Mouse (Mus musculus): Measurements from ENCODE around the gene Abcc5. TPM values are rescaled to one million over a fixed set of nuclear protein-coding genes. Genes with fewer than 3 reads are reported as not detected.
"Not testable (repeated sequence)": the region's sequence is repeated elsewhere in the genome, so short reads cannot be mapped to it uniquely, and the experiment has no call there.

Abcc5 gene
- polyA plus RNA-seq (2014; fragmentation: Nextera tagmentation; extraction: Ambion mirVana), result 127 and 136 TPM in 2 replicates

GRCm38 (mm10) chr16:20425855-20426598 is at the start of gene Abcc5:
Gene Abcc5, minus strand, starts transcription at chr16:20426394.
- peak within 1 kb of the TSS; percentile 81 for H3K4me3 ChIP-seq (replicated peaks; ENCODE audit: low read length)
- peak within 1 kb of the TSS; percentile 93 for H3K27ac ChIP-seq
- peak; percentile 99 for ATAC-seq (ENCODE audit: low FRiP score)
- H3K27me3 ChIP-seq (ENCODE audit: control insufficient read depth, insufficient read depth, low read length), result no peaks in the 10 kb centered on the region
- no peaks in the 10 kb centered on the region for H3K9me3 ChIP-seq (ENCODE audit: control insufficient read depth, low read length)
- peaks cover 12% of the 10 kb centered on the region for H3K36me3 ChIP-seq (replicated peaks; ENCODE audit: control insufficient read depth, insufficient read depth)
- WGBS, result under 1% methylated on average over 62 of the region's 62 CpGs
- DNase-seq (ENCODE audit: low spot score), result peak; percentile 93
- peak within 1 kb of the TSS; percentile 92 for H3K9ac ChIP-seq
- peaks cover 23% of the 10 kb centered on the region for H3K4me1 ChIP-seq (replicated peaks; ENCODE audit: control insufficient read depth, insufficient read depth, low read length)
- H3K4me2 ChIP-seq (replicated peaks), result peak within 1 kb of the TSS; percentile 78

DNA sequence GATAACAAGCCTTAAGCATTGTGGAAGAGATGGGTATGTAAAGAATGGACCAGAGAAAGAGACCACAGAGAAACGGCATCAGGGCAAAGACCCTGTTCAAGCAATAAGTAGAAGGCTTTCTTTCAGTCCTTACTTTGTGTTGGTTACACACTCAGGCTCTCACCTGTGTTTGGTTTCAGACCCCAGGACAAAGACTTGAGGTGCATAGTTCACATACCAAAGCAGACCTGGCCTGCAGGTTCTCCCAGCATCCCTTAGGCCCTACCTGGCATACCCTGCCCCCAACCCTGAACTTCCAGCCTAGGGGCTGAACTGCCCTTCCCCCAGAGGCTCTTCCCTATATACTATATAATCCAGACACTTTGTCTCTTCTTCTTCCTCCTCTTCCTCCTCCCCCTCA is 49.1 kb upstream of the Abcc5 start:
- Histone ChIP-seq H3K36me3 (replicated peaks; ENCODE audit: control insufficient read depth, insufficient read depth) (no peaks in the 10 kb centered on the region), H3K4me1 (replicated peaks; ENCODE audit: control insufficient read depth, insufficient read depth, low read length) (no peaks in the 10 kb centered on the region), H3K9ac (no peak overlapping the region), H3K27me3 (ENCODE audit: control insufficient read depth, insufficient read depth, low read length) (no peaks in the 10 kb centered on the region), H3K4me2 (replicated peaks) (no peak overlapping the region), H3K9me3 (ENCODE audit: control insufficient read depth, low read length) (no peaks in the 10 kb centered on the region), H3K4me3 (replicated peaks; ENCODE audit: low read length) (no peak overlapping the region), H3K27ac (no peak overlapping the region)
- ATAC-seq (ENCODE audit: low FRiP score) (no peak), DNase-seq (ENCODE audit: low spot score) (no peak)
- 94% methylated on average over 1 of the region's 1 CpGs for WGBS

DNA sequence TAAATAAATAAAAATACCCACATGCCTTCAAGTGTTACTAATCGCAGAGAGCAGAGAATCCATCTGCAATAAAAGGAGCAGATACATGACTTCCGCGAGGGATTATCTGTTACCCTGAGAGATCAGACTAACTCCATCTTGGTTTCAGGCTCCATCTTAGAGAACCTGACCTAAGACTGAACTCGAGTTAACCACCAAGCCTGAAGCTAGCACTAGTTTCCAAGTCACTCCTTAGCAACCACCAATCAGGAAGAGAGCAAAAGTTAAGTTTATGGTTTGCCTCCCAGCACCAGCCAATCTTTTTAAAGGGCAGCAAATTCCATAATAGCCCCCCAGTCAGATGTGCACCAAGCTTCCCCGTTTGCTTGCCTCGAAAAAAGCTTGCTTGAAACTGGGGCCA is 48.6 kb upstream of the Abcc5 start:
- DNase-seq (ENCODE audit: low spot score) (no peak), ATAC-seq (ENCODE audit: low FRiP score) (no peak)
- no peaks in the 10 kb centered on the region for H3K9me3 ChIP-seq (ENCODE audit: control insufficient read depth, low read length)
- H3K9ac ChIP-seq, result no peak overlapping the region
- H3K36me3 ChIP-seq (replicated peaks; ENCODE audit: control insufficient read depth, insufficient read depth), result no peaks in the 10 kb centered on the region
- no peak overlapping the region for H3K4me3 ChIP-seq (replicated peaks; ENCODE audit: low read length)
- no peak overlapping the region for H3K4me2 ChIP-seq (replicated peaks)
- no peaks in the 10 kb centered on the region for H3K4me1 ChIP-seq (replicated peaks; ENCODE audit: control insufficient read depth, insufficient read depth, low read length)
- no peaks in the 10 kb centered on the region for H3K27me3 ChIP-seq (ENCODE audit: control insufficient read depth, insufficient read depth, low read length)
- no peak overlapping the region for H3K27ac ChIP-seq
- 90% methylated on average over 6 of the region's 6 CpGs for WGBS

DNA sequence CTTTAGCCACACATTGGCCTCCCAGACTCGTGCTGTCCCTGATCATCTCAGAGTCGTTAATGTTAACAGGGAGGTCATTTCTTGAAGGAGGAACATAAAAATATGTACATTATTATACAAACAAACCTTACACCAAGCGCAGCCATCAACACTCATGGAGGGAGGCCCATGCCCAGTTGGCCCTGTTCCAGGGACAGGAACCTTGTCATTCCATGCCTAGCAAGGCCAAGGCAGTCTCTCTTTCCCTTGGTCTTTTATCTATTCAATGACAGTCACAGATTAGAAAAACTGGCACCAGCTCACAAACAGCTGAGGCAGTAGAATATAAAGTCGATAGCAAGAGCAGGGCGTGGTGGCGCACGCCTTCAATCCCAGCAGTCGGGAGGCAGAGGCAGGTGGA is 48.0 kb upstream of the Abcc5 start:
- H3K27me3 ChIP-seq (ENCODE audit: control insufficient read depth, insufficient read depth, low read length), result no peaks in the 10 kb centered on the region
- DNase-seq (ENCODE audit: low spot score) (no peak), ATAC-seq (ENCODE audit: low FRiP score) (no peak)
- H3K4me2 ChIP-seq (replicated peaks), result no peak overlapping the region
- H3K27ac ChIP-seq, result no peak overlapping the region
- WGBS, result 93% methylated on average over 8 of the region's 8 CpGs
- no peak overlapping the region for H3K9ac ChIP-seq
- H3K4me1 ChIP-seq (replicated peaks; ENCODE audit: control insufficient read depth, insufficient read depth, low read length), result no peaks in the 10 kb centered on the region
- H3K4me3 ChIP-seq (replicated peaks; ENCODE audit: low read length), result no peak overlapping the region
- H3K36me3 ChIP-seq (replicated peaks; ENCODE audit: control insufficient read depth, insufficient read depth), result no peaks in the 10 kb centered on the region
- no peaks in the 10 kb centered on the region for H3K9me3 ChIP-seq (ENCODE audit: control insufficient read depth, low read length)

- no peaks in the 10 kb centered on the region for H3K4me1 ChIP-seq (replicated peaks; ENCODE audit: control insufficient read depth, insufficient read depth, low read length)
- H3K9me3 ChIP-seq (ENCODE audit: control insufficient read depth, low read length), result no peaks in the 10 kb centered on the region
- no peak for DNase-seq (ENCODE audit: low spot score)
- no peak overlapping the region for H3K9ac ChIP-seq
- WGBS, result 66% methylated on average over 1 of the region's 1 CpGs
- no peaks in the 10 kb centered on the region for H3K36me3 ChIP-seq (replicated peaks; ENCODE audit: control insufficient read depth, insufficient read depth)
- ATAC-seq (ENCODE audit: low FRiP score), result no peak
- H3K27ac ChIP-seq, result no peak overlapping the region
- no peaks in the 10 kb centered on the region for H3K27me3 ChIP-seq (ENCODE audit: control insufficient read depth, insufficient read depth, low read length)
- no peak overlapping the region for H3K4me3 ChIP-seq (replicated peaks; ENCODE audit: low read length)
- no peak overlapping the region for H3K4me2 ChIP-seq (replicated peaks)
Measured at GRCm38 (mm10) chr16:20473748-20474147, 47.6 kb upstream of the Abcc5 start.

DNA sequence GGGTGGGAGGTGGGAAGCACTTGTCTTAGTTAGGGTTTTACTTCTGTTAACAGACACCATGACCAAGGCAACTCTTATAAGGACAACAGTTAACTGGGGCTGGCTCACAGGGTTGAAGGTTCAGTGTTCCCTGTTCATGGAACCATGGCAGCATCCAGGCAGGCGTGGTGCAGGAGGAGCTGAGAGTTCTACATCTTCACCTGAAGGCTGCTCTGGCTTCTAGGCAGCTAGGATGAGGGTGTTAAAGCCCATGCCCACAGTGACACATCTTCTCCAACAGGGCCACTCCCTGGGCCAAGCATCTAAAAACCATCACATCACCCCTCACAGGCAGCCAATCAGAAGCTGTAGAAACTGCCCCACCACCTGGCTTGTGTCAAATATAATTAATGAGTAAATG is 45.5 kb upstream of the Abcc5 start:
- ATAC-seq (ENCODE audit: low FRiP score), result no peak
- 74% methylated on average over 1 of the region's 1 CpGs for WGBS
- Histone ChIP-seq H3K4me1 (replicated peaks; ENCODE audit: control insufficient read depth, insufficient read depth, low read length) (no peaks in the 10 kb centered on the region), H3K27me3 (ENCODE audit: control insufficient read depth, insufficient read depth, low read length) (no peaks in the 10 kb centered on the region), H3K36me3 (replicated peaks; ENCODE audit: control insufficient read depth, insufficient read depth) (no peaks in the 10 kb centered on the region), H3K27ac (no peak overlapping the region), H3K9ac (no peak overlapping the region), H3K4me2 (replicated peaks) (no peak overlapping the region), H3K9me3 (ENCODE audit: control insufficient read depth, low read length) (no peaks in the 10 kb centered on the region), H3K4me3 (replicated peaks; ENCODE audit: low read length) (no peak overlapping the region)
- no peak for DNase-seq (ENCODE audit: low spot score)

DNA sequence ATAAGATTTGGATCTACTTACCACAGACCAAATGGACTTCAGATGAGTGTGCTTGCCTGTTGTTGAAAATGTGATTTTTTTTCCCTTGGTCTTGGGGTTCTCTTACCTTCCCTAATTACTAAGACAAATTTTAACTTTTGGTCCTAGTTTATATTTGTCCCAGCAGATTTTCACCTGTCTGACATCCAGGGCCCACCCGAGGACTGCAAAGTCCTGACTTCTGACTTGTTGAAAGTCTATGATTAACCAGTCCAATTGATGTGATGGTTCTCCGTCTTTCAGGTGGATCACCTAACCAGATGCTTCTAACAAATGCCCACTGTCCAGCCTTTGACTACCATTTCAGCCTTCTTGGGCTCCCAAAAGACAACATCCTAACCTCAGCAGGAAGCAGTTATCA is 44.8 kb upstream of the Abcc5 start:
- Histone ChIP-seq H3K27me3 (ENCODE audit: control insufficient read depth, insufficient read depth, low read length) (no peaks in the 10 kb centered on the region), H3K9me3 (ENCODE audit: control insufficient read depth, low read length) (no peaks in the 10 kb centered on the region), H3K9ac (no peak overlapping the region), H3K4me1 (replicated peaks; ENCODE audit: control insufficient read depth, insufficient read depth, low read length) (no peaks in the 10 kb centered on the region), H3K4me3 (replicated peaks; ENCODE audit: low read length) (no peak overlapping the region), H3K36me3 (replicated peaks; ENCODE audit: control insufficient read depth, insufficient read depth) (no peaks in the 10 kb centered on the region), H3K27ac (no peak overlapping the region), H3K4me2 (replicated peaks) (no peak overlapping the region)
- 93% methylated on average over 2 of the region's 2 CpGs for WGBS
- ATAC-seq (ENCODE audit: low FRiP score) (no peak), DNase-seq (ENCODE audit: low spot score) (no peak)

DNA sequence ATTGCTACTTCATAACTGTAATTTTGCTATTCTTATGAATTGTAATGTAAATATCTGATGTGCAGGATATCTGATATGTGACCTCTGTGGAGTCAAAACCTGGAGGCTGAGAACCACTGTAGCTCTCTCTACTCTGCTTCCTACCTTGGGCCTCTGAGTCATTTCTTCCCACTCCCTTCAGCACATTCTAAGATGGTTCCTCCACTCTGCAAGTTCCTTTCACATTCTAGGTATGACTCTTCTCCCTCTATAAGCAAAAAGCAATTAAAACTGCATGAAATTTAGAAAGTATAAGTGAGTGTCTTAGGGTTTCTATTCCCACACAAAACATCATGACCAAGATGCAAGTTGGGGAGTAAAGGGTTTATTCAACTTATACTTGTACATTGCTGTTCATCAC is 38.5 kb upstream of the Abcc5 start:
- Histone ChIP-seq H3K27ac (no peak overlapping the region), H3K36me3 (replicated peaks; ENCODE audit: control insufficient read depth, insufficient read depth) (no peaks in the 10 kb centered on the region), H3K27me3 (ENCODE audit: control insufficient read depth, insufficient read depth, low read length) (no peaks in the 10 kb centered on the region), H3K9me3 (ENCODE audit: control insufficient read depth, low read length) (no peaks in the 10 kb centered on the region), H3K9ac (no peak overlapping the region), H3K4me2 (replicated peaks) (no peak overlapping the region), H3K4me1 (replicated peaks; ENCODE audit: control insufficient read depth, insufficient read depth, low read length) (no peaks in the 10 kb centered on the region), H3K4me3 (replicated peaks; ENCODE audit: low read length) (no peak overlapping the region)
- ATAC-seq (ENCODE audit: low FRiP score) (no peak), DNase-seq (ENCODE audit: low spot score) (no peak)

DNA sequence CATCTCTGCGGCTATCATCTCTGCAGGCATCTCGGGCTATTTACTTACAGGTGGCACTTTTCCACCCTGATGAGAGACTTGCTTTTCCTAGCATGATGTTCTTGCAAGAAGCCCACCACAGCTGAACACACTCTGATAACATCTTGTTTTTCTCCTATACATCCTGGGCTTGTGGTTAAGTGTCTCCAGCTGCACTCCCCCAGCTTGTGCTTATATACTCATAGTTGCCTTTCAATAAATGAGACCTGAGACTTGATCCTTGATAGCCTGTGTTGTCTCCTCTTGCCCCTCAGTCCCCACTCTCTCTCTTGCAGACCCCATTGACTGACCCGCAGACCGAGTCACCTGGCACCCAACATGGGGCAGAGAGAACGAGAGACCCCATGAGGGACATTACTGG is 32.5 kb upstream of the Abcc5 start:
- ATAC-seq (ENCODE audit: low FRiP score); H3K36me3 ChIP-seq (replicated peaks; ENCODE audit: control insufficient read depth, insufficient read depth); H3K4me1 ChIP-seq (replicated peaks; ENCODE audit: control insufficient read depth, insufficient read depth, low read length); H3K9ac ChIP-seq; H3K9me3 ChIP-seq (ENCODE audit: control insufficient read depth, low read length); DNase-seq (ENCODE audit: low spot score); H3K4me2 ChIP-seq (replicated peaks); H3K4me3 ChIP-seq (replicated peaks; ENCODE audit: low read length); H3K27ac ChIP-seq; H3K27me3 ChIP-seq (ENCODE audit: control insufficient read depth, insufficient read depth, low read length): not testable (repeated sequence)
- WGBS, result 95% methylated on average over 5 of the region's 5 CpGs

GRCm38 (mm10) chr16:20456106-20456505 is 29.9 kb upstream of the Abcc5 start:
- Histone ChIP-seq H3K36me3 (replicated peaks; ENCODE audit: control insufficient read depth, insufficient read depth) (no peaks in the 10 kb centered on the region), H3K9ac (no peak overlapping the region), H3K27ac (no peak overlapping the region), H3K27me3 (ENCODE audit: control insufficient read depth, insufficient read depth, low read length) (no peaks in the 10 kb centered on the region), H3K4me3 (replicated peaks; ENCODE audit: low read length) (no peak overlapping the region), H3K4me1 (replicated peaks; ENCODE audit: control insufficient read depth, insufficient read depth, low read length) (no peaks in the 10 kb centered on the region), H3K4me2 (replicated peaks) (no peak overlapping the region), H3K9me3 (ENCODE audit: control insufficient read depth, low read length) (no peaks in the 10 kb centered on the region)
- DNase-seq (ENCODE audit: low spot score) (peak; percentile 27), ATAC-seq (ENCODE audit: low FRiP score) (no peak)
- 36% methylated on average over 1 of the region's 1 CpGs for WGBS

All from hindbrain, embryonic 14.5 days (tissue).